Mouse (Mus musculus) C2C12 (cell line): ENCODE data around the gene Prtg.

Experiments
- CTCF ChIP-seq: IDR thresholded peaks from one replicate; pipeline ENCODE4 v1.5.1; 2011; ENCODE audit not compliant: control insufficient read depth, insufficient read depth, insufficient read length
- FOSL1 ChIP-seq: IDR thresholded peaks from one replicate; pipeline ENCODE4 v1.8.0; 2011; ENCODE audit warnings: mild to moderate bottlenecking, low read length; ENCODE audit not compliant: poor library complexity, insufficient read depth, severe bottlenecking
- MAX ChIP-seq: IDR thresholded peaks from one replicate; pipeline ENCODE4 v1.6.1; 2011; ENCODE audit warnings: mild to moderate bottlenecking, control low read depth
- MYOD1 ChIP-seq: IDR thresholded peaks from one replicate; pipeline ENCODE4 v1.6.1; 2011; ENCODE audit warnings: low read depth; ENCODE audit not compliant: control insufficient read depth, insufficient read length
- MYOG ChIP-seq: IDR thresholded peaks from one replicate; pipeline ENCODE4 v1.6.1; 2011; ENCODE audit not compliant: control insufficient read depth, insufficient read length; ENCODE audit errors: extremely low read depth
- USF1 ChIP-seq: IDR thresholded peaks from one replicate; pipeline ENCODE4 v1.6.1; 2011; ENCODE audit warnings: low read depth, mild to moderate bottlenecking, control low read depth, moderate library complexity

GRCm38 (mm10) chr9:72791213-72791582, 15.5 kb upstream of the Prtg start:
- TF ChIP-seq MYOD1 (no peak), CTCF (no peak), MYOG (no peak), MAX (no peak), FOSL1 (no peak), USF1 (no peak)
